Mouse (Mus musculus) gastrocnemius, postnatal 36 days (tissue): ENCODE data around the gene Hpd. TPM values are rescaled to one million over a fixed set of nuclear protein-coding genes. Genes with fewer than 3 reads are reported as not detected.

Source experiments
- DNase-seq, 2 experiments: peaks; one replicate each; pipeline ENCODE4 v3.0.0; 2022
- intact Hi-C: fragments of 180-260 bp; cut with DNase I; formaldehyde crosslinking; loops from one replicate; pipeline ENCODE4 v1.15.1; 2025
- total RNA-seq, 2 experiments: library from RNA; stranded (reverse); gene quantifications; 2 replicates each; pipeline ENCODE4 v1.2.3; 2021

Hpd gene
- total RNA-seq, 2 experiments from 2014 or later, result 0.79 TPM; not detected in 1

DNA sequence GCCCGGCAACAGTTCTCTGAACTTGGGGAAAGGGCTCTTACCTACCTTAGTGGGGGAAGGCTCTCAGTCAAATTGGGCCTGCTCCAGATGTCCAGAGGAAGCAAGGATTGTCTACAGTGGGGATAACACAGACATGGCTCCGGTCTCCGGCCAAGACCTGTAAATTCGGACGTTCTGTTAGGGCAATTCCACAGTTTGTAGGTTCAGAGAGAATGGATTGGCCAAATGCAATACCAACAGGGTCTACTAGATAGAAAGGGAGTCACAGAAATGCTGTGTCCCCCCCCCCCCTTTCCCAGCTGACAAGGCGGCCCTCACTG lies 44.7 kb downstream of the Hpd start:
- no peak for DNase-seq
- intact Hi-C loops, result loop anchor here (5.0 kb wide), 1 partner anchor 121 kb away; the partner anchor contains the start of gene Orai1

DNA sequence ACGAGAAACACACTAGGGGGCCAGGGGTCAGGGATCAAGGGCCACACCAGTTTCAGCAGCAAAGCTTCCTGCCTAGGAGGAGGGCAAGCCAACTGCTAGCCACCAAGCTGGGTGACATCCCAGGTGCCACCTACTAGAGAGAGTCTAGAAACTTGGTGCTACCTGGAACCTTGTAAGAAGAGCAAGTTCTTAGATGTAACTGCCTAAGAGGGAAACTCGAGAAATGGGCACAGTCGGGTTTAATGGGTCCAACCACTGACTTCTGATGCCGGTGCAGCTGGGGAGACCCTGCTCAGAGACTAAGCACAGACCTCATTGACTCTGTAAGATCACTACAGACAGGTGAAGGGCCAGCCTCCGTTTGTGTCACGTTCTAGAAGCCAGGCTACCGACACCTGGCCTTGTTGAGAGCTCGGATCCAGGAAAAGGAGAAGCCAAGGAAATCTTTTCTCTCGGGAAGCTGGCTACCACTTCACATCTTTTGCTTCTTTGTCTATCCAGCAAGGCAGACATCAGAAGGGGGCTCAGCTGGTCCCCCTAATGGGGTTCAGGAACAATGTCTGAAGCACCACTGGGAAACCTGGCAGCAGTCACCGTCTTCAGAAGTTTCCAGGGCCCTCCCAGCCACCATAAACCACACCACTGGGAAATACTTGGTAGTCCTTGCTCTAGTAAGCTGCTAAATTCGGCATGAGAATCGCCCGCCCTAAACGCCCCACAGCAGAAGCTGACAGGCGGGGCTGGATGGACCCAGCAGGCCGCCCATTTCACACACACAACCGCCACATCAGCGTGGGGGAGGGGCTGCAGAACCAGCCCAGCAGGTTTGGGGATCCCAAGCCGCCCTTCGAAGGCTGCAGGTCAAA lies 45.2 kb downstream of the Hpd start:
- intact Hi-C loops, result loop anchor here (5.0 kb wide), 1 partner anchor 120 kb away; the partner anchor contains the start of gene Orai1
- DNase-seq, result peak; percentile 88 to 89

- intact Hi-C loops, result loop anchor here (5.0 kb wide), 1 partner anchor 119 kb away; the partner anchor contains the start of gene Orai1
- DNase-seq, result peak; percentile 88 to 89
Observed at GRCm38 (mm10) chr5:123136361-123137043, 46.0 kb downstream of the Hpd start.

GRCm38 (mm10) chr5:123135471-123136360 lies 46.8 kb downstream of the Hpd start:
- intact Hi-C loops, result loop anchor here (5.0 kb wide), 1 partner anchor 118 kb away; the partner anchor contains the start of gene Orai1
- DNase-seq, result peak; percentile 90 to 92

DNA sequence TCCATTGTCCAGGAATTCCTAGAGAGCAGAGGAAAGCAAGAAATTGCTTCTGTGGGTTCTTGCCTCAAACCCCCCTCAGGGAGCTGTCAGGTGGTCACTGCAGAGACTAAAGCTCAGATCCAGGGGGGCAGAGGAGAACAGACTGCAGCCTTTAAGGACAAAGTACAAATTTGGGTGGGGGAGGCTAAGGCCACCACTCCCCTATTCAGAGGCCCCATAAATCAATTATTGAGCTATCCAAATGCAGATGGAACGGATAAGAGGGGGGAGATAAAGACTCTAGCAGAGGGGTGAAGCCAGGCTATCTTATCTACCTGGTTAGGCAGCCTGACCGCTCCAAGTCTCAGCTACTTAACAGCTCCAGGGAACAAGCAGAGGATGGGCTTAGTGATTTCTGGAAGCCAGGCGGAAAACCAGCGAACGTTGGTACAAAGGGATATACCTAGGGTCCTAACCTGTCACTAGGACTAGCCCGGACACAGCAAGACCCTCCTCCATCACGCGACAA lies 47.6 kb downstream of the Hpd start:
- intact Hi-C loops, result loop anchor here (5.0 kb wide), 3 partner anchors 37 to 118 kb away; partner anchors contain the start of genes Orai1 and Tmem120b
- DNase-seq, result no peak

DNA sequence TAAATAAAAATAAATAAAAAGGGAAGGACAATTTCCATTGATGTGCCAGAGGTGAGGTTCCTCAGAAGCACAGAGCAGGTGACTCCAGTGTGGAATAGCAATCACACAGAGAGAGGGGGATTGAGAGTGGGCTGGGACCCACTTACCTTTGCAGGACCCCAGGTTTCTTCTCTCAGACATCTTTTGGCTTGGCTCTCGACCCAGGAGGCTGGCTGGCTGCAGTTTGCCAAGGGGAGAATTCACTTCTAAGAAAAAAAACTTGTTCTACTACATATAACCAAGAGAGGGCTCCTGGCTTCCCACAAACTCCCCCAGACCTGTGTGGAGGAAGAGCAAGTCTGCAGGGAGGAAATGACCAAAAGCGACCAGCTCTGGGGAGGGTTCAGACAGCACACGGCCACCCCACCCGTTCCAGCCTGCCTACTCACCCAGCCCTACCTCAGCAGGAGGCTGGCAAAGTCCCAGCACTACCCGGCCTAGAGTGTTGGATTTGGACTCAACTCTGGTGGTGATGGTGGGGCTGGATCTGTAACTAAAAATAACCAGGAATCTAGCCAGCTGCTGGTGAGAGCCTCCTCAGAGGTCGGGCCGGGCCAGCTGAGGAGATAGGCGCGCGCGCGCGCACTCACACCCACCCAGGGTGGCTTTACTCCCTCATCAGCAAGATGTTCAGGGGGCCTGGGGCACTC lies 48.2 kb downstream of the Hpd start:
- peak; percentile 63 to 75 for DNase-seq
- intact Hi-C loops, result loop anchor here (5.0 kb wide), 2 partner anchors 38 to 67 kb away; partner anchors contain the start of gene Tmem120b

GRCm38 (mm10) chr5:123133784-123134143 lies 48.8 kb downstream of the Hpd start:
- no peak for DNase-seq
- intact Hi-C loops, result loop anchor here (2.0 to 5.0 kb wide), 4 partner anchors 15 to 66 kb away; partner anchors contain the start of gene Tmem120b

DNA sequence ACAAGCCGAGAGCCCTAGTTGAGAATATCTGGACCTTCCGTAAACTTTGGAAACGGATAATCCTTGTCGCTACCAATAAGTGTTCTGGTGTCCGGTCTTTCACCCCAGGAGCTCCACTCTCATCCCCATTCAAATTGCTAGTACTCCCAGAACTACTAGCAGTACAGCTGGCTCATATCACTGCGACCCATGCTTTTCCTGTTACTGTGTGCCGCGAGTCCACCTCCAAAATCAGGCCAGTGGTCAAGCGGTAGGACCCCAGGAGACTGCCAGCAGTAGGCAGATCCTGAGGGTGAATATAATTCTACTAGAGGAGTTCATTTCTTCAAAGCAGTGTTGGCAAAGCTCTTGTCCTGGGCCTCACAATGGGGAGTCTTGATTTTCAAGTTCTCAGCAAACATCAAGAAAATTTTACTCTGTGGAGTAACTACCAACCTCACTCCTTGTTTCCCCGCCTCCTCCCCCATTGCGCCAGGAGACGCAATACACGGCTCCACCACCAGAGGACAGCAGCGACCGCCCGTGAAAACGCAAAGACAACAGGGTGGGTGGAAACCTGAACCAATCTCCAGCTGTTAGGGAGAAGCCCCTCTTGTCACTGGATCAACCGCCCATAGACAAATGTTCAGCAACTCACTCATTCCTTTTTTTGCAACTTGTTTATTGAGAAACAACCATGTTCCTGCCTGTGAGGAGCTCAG lies 49.3 kb downstream of the Hpd start:
- intact Hi-C loops, result loop anchor here (2.0 to 5.0 kb wide), 4 partner anchors 16 to 66 kb away; partner anchors contain the start of gene Tmem120b
- DNase-seq, result peak; percentile 86 to 90

GRCm38 (mm10) chr5:123132308-123133071 lies 50.0 kb downstream of the Hpd start, which contains the start of gene Rhof:
TSS of gene Rhof (minus strand) at chr5:123132692.
- intact Hi-C loops, result loop anchor here (2.0 to 5.0 kb wide), 4 partner anchors 16 to 65 kb away; partner anchors contain the start of gene Tmem120b
- peak; percentile 77 to 80 for DNase-seq

DNA sequence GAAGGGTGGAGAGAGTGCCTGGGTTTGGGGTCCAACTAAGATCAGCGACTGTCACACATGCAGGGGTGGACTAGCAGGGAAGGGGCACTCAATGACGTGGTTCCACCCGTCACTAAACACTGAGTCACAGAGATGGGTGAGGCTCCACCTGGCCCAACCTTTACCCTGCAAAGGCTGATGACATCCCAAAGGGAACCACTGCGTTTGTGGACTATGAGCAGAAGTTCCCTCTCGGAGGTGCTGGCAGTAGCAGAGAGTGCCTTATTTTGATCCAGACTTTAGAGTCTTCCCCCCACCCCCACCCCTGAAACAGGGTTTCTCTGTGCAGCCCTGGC lies 51.7 kb downstream of the Hpd start:
- intact Hi-C loops, result loop anchor here (5.0 kb wide), 2 partner anchors 42 to 63 kb away; partner anchors contain the start of gene Tmem120b
- no peak for DNase-seq

DNA sequence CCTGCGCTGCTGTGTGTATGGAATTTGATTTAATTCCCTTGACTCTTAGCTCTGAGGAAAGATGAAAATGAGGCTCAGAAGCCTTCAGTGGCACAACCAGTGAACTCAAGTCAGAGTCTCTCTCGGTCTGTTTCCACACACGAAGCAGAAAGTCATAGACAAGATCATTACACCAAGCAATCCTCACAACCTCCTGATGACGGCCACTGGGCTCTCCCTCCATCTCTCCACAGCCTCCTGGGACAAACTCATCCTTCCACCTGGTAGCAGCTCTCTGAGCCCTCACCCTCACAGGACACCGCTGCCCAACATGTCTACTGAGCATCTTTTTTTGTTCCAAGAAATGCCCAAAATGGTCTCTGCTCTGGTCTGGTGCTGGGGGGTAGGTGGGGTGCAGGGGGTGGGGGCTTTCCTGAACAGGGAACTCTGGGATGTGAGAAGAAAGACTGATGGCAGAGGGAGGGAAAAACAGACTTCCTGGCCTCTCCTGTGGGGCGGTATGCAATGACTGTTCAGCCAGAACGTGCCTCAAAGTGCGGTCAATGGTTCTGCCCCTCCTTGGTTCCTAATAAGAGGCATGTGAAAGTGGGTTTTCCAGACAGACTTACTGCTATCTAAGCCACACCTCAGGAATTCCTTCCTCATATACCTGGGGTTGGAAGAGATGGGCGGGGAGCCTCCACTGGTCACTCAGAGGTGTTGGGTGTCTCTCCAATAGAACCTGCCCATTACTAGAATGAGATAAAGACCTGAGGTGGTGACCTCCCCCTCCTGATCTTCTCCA lies 52.3 kb downstream of the Hpd start:
- no peak for DNase-seq

DNA sequence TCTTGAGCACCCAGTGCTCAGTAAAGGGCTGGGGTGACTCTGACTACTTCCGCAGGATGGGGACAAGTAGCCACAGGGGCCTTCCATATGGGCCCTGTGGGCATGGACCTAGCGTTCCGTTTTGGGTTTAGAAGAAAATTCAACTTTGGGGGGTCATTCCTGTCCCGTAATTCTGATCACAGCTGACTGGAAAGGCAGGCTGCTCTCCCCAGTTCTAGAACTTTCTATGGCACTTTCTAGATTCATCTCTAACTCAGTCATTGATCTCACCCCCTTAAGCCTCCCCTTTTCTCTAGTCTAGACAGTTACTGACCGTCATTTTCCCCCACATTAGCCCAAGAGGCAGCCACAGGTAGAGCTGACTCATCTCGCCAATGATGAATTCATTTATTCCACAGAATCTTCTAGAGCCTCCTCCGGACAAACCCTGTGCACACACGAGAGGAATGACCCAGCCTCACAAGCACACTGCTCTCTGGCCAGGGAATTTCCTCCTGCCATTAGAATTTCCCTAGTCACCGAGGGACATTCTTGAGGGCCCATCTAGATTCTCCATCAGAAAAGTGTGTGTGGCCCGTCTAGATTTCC lies 53.3 kb downstream of the Hpd start:
- DNase-seq, result no peak
- intact Hi-C loops, result no loop called here

More for the DNA sequence above, 52.3 kb downstream of the Hpd start:
- intact Hi-C loops, result loop anchor here (5.0 kb wide), 2 partner anchors 42 to 63 kb away; partner anchors contain the start of gene Tmem120b

DNA sequence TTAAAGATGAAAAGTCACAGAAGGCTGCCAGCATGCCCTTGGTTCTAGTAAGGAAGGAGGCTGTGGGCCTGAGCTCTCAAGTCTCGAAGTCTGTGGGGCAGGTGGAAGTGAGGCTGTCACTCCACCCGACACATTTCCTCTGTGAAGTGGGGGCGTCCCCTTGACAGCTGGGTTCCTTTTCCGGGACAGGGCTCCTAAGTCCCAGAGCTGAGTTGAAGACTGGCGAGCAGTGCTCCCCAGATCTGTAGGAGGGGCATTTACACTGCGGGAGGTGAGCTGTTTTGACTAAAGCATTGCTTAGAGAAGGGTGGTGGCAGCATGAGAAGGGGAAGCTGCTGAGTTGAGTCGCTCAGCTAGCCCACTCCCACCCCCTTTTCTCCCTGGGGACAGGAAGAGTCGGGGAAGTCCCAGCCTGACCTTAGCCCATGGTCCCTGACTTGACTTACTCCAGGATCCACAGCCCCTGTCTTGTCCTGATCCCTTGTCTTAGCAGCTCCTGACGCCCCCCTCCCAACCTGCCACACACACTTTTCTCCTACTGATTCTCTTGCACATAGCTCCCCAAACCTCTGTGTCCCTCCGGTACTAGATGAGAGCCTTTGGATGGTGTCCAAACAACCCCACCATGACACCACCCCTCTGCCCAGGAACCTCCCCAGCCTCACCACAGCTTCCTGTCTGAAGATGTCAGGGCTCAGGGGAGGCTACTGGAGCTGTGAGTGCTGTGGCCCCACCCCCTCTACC lies 53.9 kb downstream of the Hpd start:
- intact Hi-C loops, result no loop called here
- no peak for DNase-seq

DNA sequence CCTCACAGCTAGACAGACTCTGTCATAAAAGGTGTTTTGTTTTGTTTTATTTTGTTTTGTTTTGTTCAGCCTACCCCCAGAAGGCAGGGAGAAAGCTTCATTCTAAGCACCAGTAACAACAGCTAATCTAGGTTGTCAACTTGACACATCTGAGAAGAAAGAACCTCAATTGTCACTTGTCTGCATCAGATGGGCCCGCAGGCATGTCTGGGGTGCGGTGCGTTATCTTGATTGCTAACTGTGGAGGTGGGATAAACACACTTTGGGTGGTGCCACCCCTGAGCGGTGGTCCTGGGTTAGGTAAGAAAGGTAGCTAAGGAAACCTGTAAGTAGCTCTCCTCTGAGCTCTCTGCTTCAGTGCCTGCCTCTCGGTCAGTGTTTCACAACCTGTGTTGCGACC lies 55.5 kb downstream of the Hpd start:
- no peak for DNase-seq

DNA sequence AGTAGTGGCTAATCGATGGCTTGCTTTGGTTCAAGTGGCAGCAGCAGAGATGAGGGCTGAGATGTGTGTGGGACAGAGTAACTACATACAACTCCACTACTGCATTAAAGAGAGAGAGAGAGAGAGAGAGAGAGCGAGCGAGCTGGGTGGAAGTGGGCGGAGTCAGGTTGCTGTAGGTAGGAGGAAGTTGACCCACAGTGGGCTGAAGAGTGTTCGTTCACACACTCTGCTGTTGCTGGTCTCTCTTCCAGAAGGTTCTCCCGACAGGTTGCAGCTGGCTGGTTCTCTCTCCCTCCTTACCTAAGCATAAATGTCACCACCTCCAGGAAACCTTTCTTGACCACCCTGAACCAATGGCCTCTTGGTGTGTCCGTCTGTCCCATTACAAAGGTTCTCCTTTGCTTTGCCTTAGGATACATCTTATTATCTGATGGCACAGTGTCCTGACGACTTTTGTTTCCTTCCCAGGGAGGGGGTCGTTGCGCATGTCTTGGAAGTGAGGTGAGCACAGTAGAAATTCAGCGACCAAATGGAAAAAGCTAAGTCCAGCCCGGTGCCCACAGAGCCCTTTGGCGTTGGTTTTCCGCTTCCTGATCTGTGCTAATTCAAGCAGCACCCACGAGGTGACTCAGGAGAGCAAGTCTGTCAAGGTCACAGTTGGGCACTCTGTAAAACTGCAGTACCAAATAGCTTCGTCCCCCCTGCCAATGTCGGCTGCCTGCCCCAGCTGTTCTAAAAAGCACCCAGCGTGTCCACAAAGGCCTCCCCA lies 56.7 kb downstream of the Hpd start:
- no peak for DNase-seq
- intact Hi-C loops, result no loop called here

More for the DNA sequence above, 55.5 kb downstream of the Hpd start:
- intact Hi-C loops, result no loop called here
